Mouse (Mus musculus) embryonic facial prominence, embryonic 13.5 days (tissue): Measurements from ENCODE around the gene Tmem235. TPM values are rescaled to one million over a fixed set of nuclear protein-coding genes. Genes with fewer than 3 reads are reported as not detected.

Source experiments
- ATAC-seq: fragments of 200-750 bp; cut with Nextera tagmentation; 2 replicates; pipeline ENCODE4 v1.8.0; 2017; ENCODE audit warnings: low read depth; ENCODE audit not compliant: insufficient number of reproducible peaks, insufficient read depth, low FRiP score, low TSS enrichment
- H3K27ac ChIP-seq: fragments of 300-500 bp; sonication (generic); 2 replicates; pipeline ENCODE4 v1.5.1; 2015; ENCODE audit warnings: moderate library complexity, mild to moderate bottlenecking, inconsistent platforms
- H3K27me3 ChIP-seq: fragments of 300-500 bp; sonication (generic); 2 replicates; pipeline ENCODE4 v1.6.1; 2015; ENCODE audit warnings: mild to moderate bottlenecking, inconsistent platforms
- H3K36me3 ChIP-seq: fragments of 300-500 bp; sonication (generic); 2 replicates; pipeline ENCODE4 v1.6.1; 2015; ENCODE audit warnings: mild to moderate bottlenecking, inconsistent platforms
- H3K4me1 ChIP-seq: fragments of 300-500 bp; sonication (generic); 2 replicates; pipeline ENCODE4 v1.6.1; 2015; ENCODE audit warnings: inconsistent platforms
- H3K4me2 ChIP-seq: fragments of 300-500 bp; sonication (generic); 2 replicates; pipeline ENCODE4 v1.6.1; 2015; ENCODE audit warnings: moderate library complexity, mild to moderate bottlenecking, inconsistent platforms
- H3K4me3 ChIP-seq: fragments of 300-500 bp; sonication (generic); 2 replicates; pipeline ENCODE4 v1.5.1; 2015; ENCODE audit warnings: mild to moderate bottlenecking, inconsistent platforms
- H3K9ac ChIP-seq: fragments of 300-500 bp; sonication (generic); 2 replicates; pipeline ENCODE4 v1.6.1; 2015; ENCODE audit warnings: mild to moderate bottlenecking, inconsistent platforms
- H3K9me3 ChIP-seq: fragments of 300-500 bp; sonication (generic); 2 replicates; pipeline ENCODE4 v1.6.1; 2016; ENCODE audit warnings: inconsistent platforms
- WGBS: fragments of 180-500 bp; shearing (Covaris S2); methylation state at CpG from one replicate; pipeline ENCODE4 v1.1.7; 2015; ENCODE audit warnings: mixed read lengths; 5-methylcytosine and 5-hydroxymethylcytosine counted together
- polyA plus RNA-seq: library from polyadenylated mRNA; unstranded; fragments of >200 nt; fragmentation: Nextera tagmentation; extraction: Ambion mirVana; gene quantifications from 2 replicates; pipeline ENCODE4 v1.2.1, GENCODE M21; 2015

The Tmem235 gene
- polyA plus RNA-seq, 1 experiment from 2014 or later, result not detected

DNA sequence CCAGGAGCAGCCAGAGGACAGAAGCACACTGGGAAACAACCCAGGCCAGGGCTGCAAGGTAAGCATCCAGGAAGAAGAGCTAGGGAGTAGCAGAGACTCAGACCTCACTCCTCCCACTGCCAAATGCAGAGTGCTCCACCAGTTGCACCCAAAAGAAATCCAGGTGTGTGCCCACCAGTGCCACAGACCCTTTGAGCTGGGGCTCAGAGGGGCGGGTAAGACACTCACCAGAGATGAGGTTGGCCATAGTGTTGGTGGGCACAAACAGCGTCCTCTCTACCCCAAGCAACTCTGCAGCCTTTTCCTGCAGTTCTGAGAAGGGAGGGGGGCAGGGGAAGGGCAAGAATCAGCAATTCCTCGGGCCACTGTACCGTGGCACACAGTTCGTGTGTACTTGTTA, 10.8 kb downstream of the Tmem235 start:
- Histone ChIP-seq H3K9ac (no peak overlapping the region), H3K36me3 (no peaks in the 10 kb centered on the region), H3K4me2 (no peak overlapping the region), H3K9me3 (no peaks in the 10 kb centered on the region), H3K27ac (no peak overlapping the region), H3K4me1 (peaks cover 20% of the 10 kb centered on the region), H3K27me3 (no peaks in the 10 kb centered on the region; the same call in 1 of the 2 replicates), H3K4me3 (no peak overlapping the region)
- WGBS, result 64% methylated on average over 5 of the region's 5 CpGs
- ATAC-seq, result no peak

DNA sequence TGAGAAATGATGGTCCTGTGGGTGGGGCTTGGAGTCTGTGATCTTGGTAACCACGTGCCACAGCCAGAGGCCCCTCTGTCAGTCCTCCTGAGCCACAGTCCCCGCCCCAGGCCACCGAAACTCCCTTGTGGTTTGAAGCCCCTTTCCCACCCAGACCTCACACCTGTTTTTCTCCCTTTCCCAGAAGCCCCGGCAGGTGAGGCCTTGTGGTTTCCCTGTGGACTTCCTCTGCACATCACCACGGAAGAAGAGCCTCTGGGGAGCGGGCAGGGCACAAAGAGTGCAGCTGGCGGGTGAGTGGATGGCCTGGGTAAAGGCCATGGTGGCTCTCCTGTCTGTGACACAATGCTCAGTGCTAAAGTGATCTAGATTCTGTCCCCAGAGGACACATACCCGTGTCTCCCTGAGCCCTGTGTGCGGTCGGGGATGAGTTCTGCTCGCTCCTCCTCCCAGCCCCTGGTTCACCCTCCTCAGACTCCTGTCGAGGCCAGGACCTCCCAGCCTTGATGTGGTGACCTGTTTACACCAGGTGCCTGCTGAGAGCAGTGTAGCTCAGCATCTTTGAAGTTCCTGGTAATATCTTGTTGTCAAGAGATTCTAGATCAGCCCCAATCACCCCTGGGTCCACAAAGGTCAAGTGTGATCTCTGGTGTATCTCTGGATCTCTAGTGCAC, 11.5 kb downstream of the Tmem235 start:
- Histone ChIP-seq H3K9me3 (no peaks in the 10 kb centered on the region), H3K4me1 (peaks cover 19% of the 10 kb centered on the region), H3K9ac (no peak overlapping the region), H3K27me3 (no peaks in the 10 kb centered on the region; the same call in 1 of the 2 replicates), H3K4me2 (peak overlapping the region; percentile 92; the same call in 1 of the 2 replicates), H3K4me3 (no peak overlapping the region), H3K27ac (no peak overlapping the region), H3K36me3 (no peaks in the 10 kb centered on the region)
- WGBS, result 57% methylated on average over 12 of the region's 12 CpGs
- no peak for ATAC-seq

DNA sequence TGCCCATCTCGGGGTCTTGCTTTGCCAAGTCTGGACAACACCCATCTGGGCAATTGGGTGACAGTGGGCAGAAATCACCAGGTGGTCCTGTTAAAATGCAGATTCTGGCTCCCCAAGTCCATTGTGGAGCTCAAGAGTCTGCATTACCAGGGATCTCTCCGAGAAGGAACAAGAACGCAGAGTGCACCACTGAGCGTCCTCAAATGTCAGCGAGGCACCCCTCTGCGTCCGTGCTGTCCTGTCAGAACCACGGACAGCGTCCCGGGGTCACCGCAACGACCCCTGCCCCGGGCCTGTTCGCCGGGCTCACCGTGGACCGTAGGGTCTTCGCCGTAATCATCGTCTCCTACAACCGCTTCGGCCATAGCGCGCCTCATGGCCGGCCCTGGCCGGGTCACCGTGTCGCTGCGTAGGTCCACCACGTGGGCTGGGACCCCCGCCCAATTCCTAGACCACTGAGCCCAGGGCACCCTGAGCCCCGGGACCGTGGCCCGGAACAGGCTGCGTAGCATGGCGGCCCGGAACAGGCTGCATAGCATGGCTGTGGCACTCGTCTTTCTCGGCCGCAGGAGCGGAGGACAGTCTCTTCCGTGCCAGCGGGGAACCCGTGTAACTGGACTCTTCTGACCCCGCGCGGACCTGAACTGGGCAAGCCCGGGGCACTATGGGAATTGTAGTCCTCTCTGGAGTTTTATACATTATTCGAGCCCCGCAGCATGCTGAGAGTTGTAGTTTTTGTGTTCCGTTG, 12.5 kb downstream of the Tmem235 start, which contains the start of gene Tha1:
Gene Tha1, minus strand, starts transcription at position 621 of the 748 bp plus-strand sequence.
- no peaks in the 10 kb centered on the region for H3K9me3 ChIP-seq
- H3K4me3 ChIP-seq, result peak within 1 kb of the TSS; percentile 61
- ATAC-seq, result peak; percentile 41; the same call in 1 of the 2 replicates
- H3K36me3 ChIP-seq, result no peaks in the 10 kb centered on the region
- H3K4me1 ChIP-seq, result peaks cover 20% of the 10 kb centered on the region
- H3K27ac ChIP-seq, result peak within 1 kb of the TSS; percentile 1; the same call in 1 of the 2 replicates
- H3K9ac ChIP-seq, result peak within 1 kb of the TSS; percentile 75
- H3K27me3 ChIP-seq, result no peaks in the 10 kb centered on the region; the same call in 1 of the 2 replicates
- H3K4me2 ChIP-seq, result peak within 1 kb of the TSS; percentile 92
- WGBS, result 1% methylated on average over 51 of the region's 51 CpGs

DNA sequence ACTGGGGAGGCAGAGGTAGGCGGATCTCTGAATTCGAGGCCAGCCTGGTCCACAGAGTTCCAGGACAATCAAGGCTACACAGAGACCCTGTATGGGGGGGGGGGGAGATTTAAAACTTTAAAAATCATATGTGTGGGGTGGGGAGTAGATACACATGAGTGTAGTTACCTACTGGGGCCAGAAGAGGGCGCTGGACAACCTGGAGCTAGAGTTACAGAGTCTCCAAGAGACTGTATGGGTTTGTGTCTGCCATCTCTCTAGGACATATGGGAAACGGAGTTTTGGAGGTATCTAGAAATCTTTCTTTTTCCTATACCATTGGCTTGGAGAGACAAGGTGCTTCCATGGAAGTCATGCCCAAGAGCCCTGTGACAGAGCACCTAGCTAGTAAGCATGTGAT, 13.9 kb downstream of the Tmem235 start:
- WGBS, result 50% methylated on average over 4 of the region's 4 CpGs
- Histone ChIP-seq H3K27ac (no peak overlapping the region), H3K4me2 (no peak overlapping the region), H3K9me3 (no peaks in the 10 kb centered on the region), H3K9ac (no peak overlapping the region), H3K4me1 (peaks cover 34% of the 10 kb centered on the region), H3K27me3 (no peaks in the 10 kb centered on the region; the same call in 1 of the 2 replicates), H3K4me3 (no peak overlapping the region), H3K36me3 (no peaks in the 10 kb centered on the region)
- ATAC-seq, result no peak

DNA sequence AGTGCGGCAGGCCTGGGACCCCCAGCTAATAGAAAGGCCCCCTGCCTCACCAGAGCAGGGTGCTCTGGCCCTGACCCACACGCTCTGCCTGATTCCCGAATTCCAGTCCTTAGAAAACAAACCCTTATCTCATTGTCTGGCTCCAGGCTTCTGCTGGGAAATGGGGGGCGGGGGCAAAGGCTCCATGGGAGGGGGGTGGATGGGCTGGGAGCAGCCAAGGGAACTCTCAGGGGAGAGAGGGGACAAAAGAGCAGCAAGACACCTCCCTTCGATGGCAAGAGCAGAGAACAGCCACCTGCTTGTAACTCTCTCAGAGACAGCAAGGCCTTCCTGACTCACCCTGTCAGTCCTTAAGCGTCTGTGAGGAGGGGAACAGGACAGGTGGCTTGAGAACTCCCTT, 15.1 kb downstream of the Tmem235 start:
- H3K4me2 ChIP-seq, result no peak overlapping the region
- H3K27me3 ChIP-seq, result peaks cover 4% of the 10 kb centered on the region; the same call in 1 of the 2 replicates
- no peaks in the 10 kb centered on the region for H3K9me3 ChIP-seq
- no peaks in the 10 kb centered on the region for H3K36me3 ChIP-seq
- 25% methylated on average over 6 of the region's 6 CpGs for WGBS
- H3K27ac ChIP-seq, result no peak overlapping the region
- H3K4me1 ChIP-seq, result peaks cover 33% of the 10 kb centered on the region
- H3K9ac ChIP-seq, result 0 out of 2 replicates have a peak overlapping the region, but pooled peaks have one; percentile 12
- ATAC-seq, result no peak
- no peak overlapping the region for H3K4me3 ChIP-seq

DNA sequence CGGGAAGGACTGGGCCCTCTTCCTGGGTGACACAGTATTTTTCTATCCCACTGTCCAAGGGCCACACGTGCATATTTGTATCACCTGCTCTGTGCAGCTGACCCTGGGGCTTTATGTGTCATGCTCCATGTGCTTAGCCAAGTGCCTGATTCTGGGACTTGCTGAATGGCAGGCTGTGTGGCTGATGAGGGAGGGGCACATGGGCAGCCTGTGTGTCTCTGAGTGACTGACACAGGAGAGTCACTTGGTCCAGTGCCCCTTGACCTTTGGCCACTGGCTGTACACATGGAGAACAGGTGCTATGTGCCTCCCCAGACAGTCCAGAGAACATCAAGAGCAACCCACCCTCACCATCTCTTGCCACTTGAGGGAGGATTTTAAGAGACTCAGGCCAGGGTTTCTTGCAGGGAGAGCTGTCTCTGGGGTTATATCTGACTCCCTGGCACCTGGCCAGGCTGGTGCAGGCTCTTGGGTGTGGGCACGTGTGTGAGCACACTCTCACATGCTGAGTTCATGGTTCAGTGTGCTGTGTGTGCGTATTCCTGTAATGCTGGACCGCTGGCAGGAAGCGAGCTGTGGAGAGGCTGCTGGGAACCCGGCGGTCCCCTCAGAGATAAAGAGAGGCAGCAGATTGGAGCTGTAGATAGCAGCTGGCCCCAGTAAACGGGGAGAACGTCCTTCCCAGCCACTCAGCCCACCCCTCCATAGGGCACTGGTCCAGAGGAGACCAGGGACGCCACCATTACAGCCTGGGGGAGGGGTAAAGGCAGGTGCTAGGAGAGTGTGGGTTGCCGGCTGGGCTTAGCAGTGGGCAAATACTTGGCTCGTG, 17.6 kb downstream of the Tmem235 start:
- Histone ChIP-seq H3K27ac (peak overlapping the region; percentile 51; the same call in 1 of the 2 replicates), H3K4me2 (peak overlapping the region; percentile 40), H3K36me3 (no peaks in the 10 kb centered on the region), H3K9ac (peak overlapping the region; percentile 40; the same call in 1 of the 2 replicates), H3K4me3 (no peak overlapping the region), H3K9me3 (no peaks in the 10 kb centered on the region), H3K4me1 (peaks cover 36% of the 10 kb centered on the region), H3K27me3 (peaks cover 4% of the 10 kb centered on the region; the same call in 1 of the 2 replicates)
- 21% methylated on average over 13 of the region's 13 CpGs for WGBS
- ATAC-seq, result no peak

DNA sequence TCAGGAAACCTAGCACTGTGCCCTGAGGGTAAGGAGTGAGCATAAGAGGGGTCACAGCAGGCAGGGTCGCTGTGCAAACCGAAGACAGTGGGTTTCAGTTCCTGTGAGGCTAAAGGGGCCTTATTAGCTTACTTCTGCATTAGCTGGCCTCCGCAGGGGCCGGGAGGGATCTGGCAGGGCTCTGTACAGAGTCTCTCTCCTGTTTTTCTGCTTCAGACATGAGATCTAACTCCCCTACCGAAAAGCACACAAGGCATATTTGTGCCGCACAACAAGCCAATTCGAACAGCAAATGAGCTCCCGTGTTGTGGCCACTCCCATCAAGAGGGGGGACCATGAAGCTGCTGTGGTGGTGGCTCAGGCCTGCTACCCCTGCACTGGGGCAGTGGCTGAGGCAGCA, 18.3 kb downstream of the Tmem235 start:
- Histone ChIP-seq H3K9me3 (no peaks in the 10 kb centered on the region), H3K27me3 (peaks cover 4% of the 10 kb centered on the region; the same call in 1 of the 2 replicates), H3K27ac (peak overlapping the region; percentile 51), H3K4me1 (peaks cover 38% of the 10 kb centered on the region), H3K36me3 (no peaks in the 10 kb centered on the region), H3K4me2 (peak overlapping the region; percentile 40), H3K9ac (no peak overlapping the region), H3K4me3 (no peak overlapping the region)
- ATAC-seq, result no peak
- WGBS, result 8% methylated on average over 8 of the region's 8 CpGs

DNA sequence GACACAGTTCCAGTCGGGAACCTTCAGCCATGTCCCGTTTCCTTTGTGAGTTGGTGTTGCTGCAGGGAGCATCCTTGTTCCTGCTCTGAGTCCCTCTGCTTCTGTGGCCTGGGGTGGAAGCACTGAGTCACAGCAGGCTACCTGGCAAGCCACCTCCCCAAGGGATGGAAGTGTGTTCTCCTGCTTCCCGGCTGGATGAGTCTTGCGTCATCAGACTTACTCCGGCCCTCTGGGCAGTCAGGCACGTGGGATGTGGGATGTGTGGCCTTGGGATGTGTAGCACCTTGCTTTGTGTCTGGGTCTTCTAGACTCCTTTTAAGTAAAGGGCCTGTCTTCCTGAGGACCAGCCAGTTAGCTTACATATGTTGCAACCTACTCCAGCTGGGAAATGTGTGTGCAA, 19.1 kb downstream of the Tmem235 start:
- WGBS, result 69% methylated on average over 6 of the region's 6 CpGs
- Histone ChIP-seq H3K9me3 (no peaks in the 10 kb centered on the region), H3K27me3 (peaks cover 4% of the 10 kb centered on the region; the same call in 1 of the 2 replicates), H3K4me1 (peaks cover 39% of the 10 kb centered on the region), H3K36me3 (no peaks in the 10 kb centered on the region), H3K4me2 (no peak overlapping the region), H3K9ac (no peak overlapping the region), H3K4me3 (no peak overlapping the region), H3K27ac (no peak overlapping the region)
- ATAC-seq, result no peak

DNA sequence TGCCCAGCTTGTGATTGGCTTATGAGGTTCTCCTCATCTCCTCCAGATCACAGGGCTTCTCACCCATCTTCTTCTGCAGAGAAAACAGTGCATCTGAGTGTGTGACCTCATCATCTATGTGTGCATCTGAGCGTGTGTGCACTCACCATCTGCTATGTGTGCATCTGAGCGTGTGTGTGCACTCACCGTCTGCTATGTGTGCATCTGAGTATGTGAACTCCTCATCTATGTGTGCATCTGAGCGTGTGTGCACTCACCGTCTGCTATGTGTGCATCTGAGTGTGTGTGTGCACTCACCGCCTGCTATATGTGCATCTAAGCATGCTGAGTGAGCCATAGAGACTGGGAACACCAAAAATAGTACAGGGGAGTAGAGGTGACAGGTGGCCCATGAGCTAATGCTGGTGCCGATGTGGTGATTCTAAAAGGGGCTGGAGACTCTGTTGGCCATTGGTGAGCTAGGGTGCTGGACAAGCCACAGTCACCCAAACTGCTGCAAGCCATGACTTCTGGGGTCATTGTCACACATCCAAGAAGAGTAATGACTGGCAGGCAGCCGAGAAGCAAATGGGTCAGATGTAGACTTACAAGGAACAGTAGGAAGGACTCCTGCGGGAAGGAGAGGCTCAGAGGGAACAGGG, 19.9 kb downstream of the Tmem235 start:
- Histone ChIP-seq H3K27me3 (peaks cover 4% of the 10 kb centered on the region; the same call in 1 of the 2 replicates), H3K9me3 (no peaks in the 10 kb centered on the region), H3K4me2 (no peak overlapping the region), H3K4me3 (no peak overlapping the region), H3K27ac (no peak overlapping the region), H3K9ac (no peak overlapping the region), H3K4me1 (peaks cover 39% of the 10 kb centered on the region), H3K36me3 (no peaks in the 10 kb centered on the region)
- no peak for ATAC-seq
- 89% methylated on average over 9 of the region's 9 CpGs for WGBS

DNA sequence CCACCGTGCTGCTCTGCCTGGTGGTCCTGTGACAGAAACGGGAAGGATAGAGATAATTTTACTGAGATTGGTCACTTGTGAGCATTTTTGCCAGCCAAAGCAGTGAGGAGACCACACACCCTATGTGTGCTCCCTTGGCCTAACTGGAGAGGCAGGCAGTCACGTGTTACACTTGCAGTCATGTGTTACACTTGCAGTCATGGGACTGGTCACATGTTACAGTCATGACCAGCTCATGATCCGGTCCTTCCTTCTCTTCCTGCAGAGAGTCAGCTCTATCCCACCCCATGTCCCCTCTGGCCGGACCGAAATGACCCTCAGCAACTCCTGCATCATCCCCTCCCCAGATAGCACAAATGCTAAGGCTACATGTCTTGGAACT, 20.4 kb downstream of the Tmem235 start:
- no peak for ATAC-seq
- H3K27me3 ChIP-seq, result 0 out of 2 replicates have a peak, but pooled peaks cover 4% of the 10 kb centered on the region
- no peak overlapping the region for H3K9ac ChIP-seq
- WGBS, result 80% methylated on average over 6 of the region's 6 CpGs
- H3K9me3 ChIP-seq, result no peaks in the 10 kb centered on the region
- no peak overlapping the region for H3K4me3 ChIP-seq
- H3K27ac ChIP-seq, result no peak overlapping the region
- peaks cover 39% of the 10 kb centered on the region for H3K4me1 ChIP-seq
- H3K36me3 ChIP-seq, result no peaks in the 10 kb centered on the region
- H3K4me2 ChIP-seq, result no peak overlapping the region

DNA sequence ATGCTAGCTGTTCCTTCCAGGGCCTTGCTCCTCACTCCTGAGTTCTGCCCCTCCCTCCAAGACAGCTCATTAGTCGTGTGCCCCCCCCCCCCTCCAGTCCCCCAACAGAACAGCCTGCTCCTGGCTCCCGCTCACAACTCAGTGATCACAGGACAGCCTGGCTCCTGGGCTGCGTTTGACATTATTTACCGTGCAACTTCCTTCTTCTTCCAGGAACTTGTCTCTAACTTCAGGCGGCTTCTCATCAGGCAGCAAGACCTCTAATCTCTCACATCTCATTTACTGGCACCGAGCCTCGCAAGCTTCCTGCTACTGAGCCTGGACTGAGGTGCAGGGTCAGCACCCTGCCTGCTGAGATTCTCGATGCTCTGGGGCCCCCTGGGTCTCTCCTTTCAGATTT, 21.2 kb downstream of the Tmem235 start:
- ATAC-seq, result no peak
- H3K36me3 ChIP-seq, result no peaks in the 10 kb centered on the region
- H3K9ac ChIP-seq, result no peak overlapping the region
- WGBS, result 10% methylated on average over 8 of the region's 8 CpGs
- 0 out of 2 replicates have a peak, but pooled peaks cover 4% of the 10 kb centered on the region for H3K27me3 ChIP-seq
- H3K27ac ChIP-seq, result 0 out of 2 replicates have a peak overlapping the region, but pooled peaks have one; percentile 28
- H3K4me2 ChIP-seq, result no peak overlapping the region
- peaks cover 39% of the 10 kb centered on the region for H3K4me1 ChIP-seq
- no peaks in the 10 kb centered on the region for H3K9me3 ChIP-seq
- H3K4me3 ChIP-seq, result no peak overlapping the region
